Mouse (Mus musculus) E14TG2a.4 (cell line): ENCODE data around the gene Arl15.

Experiments used
- CTCF ChIP-seq: conservative IDR thresholded peaks from 2 replicates; pipeline ENCODE4 v1.5.1; 2014; ENCODE audit warnings: low read length
- NANOG ChIP-seq: IDR thresholded peaks from 2 replicates; pipeline ENCODE4 v1.6.1; 2014; ENCODE audit warnings: borderline replicate concordance, low read length, mixed read lengths
- POU5F1 ChIP-seq: IDR thresholded peaks from 2 replicates; pipeline ENCODE4 v1.6.1; 2014; ENCODE audit warnings: low read length, borderline replicate concordance

DNA sequence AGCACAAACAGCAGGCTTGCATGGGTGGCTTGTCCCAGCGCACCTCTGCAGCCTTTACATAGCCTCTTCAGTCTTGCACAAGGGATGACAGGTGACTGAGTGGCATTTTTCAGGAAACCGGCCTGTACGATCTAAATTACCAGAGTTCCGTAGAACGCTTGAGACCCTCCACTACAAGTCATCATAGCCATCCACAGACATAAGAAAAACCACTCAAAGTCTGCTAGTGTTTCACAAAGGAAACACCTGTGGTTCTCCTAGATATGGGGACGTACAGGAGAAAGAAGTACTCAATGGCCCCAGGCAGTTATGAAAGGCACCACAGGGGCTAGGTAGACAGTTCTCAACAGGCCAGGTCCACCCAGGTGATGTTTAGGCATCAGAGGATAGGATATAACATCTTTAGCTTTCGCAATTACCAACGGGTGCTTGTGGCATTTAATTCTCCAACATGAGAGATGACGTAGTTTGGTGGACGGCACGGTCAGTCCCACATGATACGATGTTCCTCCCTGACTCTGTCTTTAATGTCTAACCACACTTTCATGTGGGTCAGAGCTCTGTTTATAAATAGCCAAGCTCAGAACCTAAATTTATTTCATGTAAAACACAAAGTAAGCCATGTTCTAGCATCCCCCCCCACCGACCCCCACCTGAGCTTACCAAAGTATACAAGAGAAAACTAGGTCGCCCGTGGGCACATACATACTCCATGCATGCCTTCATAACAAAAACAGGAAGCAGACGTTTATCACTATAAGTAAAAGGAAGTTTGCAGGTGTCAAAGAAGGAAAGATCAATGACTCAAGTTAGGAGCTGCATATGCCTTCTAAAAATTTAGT lies 356.8 kb downstream of the Arl15 start:
- TF ChIP-seq CTCF (no peak), POU5F1 (no peak), NANOG (no peak)
